Mouse (Mus musculus) kidney, adult 11 months (tissue): Measurements from ENCODE around the gene Trim80.

Experiments
- DNase-seq: peaks from one replicate; pipeline ENCODE4 v3.0.0; 2022

The Trim80 gene

DNA sequence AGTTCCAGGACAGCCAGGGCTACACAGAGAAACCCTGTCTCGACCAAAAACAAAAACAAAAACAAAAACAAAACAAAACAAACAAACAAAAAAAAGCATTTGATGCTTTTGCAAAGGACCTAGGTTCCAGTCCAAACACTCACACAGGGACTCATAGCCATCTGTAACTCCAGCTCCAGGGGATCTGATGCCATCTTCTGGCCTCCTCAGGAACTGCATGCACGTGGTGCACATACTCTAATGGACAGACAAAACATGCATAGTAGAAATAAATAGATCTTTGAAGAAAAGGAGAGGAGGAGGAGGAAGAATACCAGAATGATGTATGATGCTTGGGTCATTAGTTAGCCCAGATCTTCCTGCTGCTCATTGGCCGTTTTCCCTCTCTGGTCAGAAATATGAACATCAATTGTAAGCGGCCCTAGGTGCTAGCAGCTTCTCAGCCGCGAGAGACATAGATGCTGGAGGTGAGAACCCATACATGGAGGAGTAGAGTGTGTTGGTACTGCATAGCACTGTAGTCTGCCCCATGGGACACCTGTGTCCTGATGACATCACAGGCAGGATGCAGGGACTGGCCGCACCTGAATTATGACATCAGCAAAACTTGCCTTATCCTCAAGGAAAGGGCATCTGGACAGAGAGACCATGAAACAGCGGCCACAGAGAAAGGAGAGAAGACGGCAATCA lies at the start of gene Trim80:
Gene Trim80, plus strand, starts transcription at position 640 of the 690 bp plus-strand sequence.
- no peak for DNase-seq

- DNase-seq = no peak
These were observed 49.0 kb upstream of the Trim80 start for GRCm38 (mm10) chr11:115391358-115391757.

- no peak for DNase-seq
These were observed 46.5 kb upstream of the Trim80 start for GRCm38 (mm10) chr11:115393721-115394325.

- DNase-seq = no peak
These were observed 42.3 kb upstream of the Trim80 start for GRCm38 (mm10) chr11:115398085-115398484.

- no peak for DNase-seq
These were observed 40.2 kb upstream of the Trim80 start for GRCm38 (mm10) chr11:115400126-115400525.

DNA sequence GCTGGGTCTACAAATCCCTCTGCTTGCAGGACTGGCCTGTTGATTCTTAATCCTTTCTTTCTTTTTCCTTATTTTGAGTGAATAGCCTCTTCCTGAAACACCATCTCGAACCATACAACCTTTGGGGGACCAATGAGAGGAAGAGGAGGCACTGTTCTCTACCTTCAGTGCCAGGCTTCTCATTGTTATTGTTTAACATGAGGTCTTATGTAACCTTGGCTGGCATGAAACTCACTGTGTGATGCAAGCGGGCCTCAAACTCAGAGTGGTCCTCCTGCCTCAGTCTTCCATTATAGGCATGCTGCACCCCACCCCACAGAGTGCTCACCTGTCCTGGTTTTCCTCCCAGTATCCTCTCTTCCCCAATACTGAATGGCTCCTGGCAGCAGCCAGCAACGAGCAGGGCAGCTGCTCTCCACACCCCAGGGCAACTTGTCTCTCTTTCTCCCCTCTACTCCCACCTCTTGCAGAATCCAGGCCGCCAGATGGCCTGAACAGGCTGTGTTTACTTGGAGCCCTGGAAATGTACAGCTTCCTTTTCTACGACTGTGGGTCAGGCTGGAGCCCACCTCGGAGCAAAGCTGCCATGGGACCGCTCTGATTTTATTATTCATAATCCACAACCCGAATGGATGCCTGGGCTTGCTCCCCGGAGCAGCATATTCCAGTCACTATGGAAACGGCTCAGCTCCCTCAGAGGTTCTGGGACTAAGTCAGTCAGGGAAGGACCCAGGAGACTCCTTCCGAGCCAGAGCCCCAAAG lies 39.5 kb upstream of the Trim80 start:
- no peak for DNase-seq

DNA sequence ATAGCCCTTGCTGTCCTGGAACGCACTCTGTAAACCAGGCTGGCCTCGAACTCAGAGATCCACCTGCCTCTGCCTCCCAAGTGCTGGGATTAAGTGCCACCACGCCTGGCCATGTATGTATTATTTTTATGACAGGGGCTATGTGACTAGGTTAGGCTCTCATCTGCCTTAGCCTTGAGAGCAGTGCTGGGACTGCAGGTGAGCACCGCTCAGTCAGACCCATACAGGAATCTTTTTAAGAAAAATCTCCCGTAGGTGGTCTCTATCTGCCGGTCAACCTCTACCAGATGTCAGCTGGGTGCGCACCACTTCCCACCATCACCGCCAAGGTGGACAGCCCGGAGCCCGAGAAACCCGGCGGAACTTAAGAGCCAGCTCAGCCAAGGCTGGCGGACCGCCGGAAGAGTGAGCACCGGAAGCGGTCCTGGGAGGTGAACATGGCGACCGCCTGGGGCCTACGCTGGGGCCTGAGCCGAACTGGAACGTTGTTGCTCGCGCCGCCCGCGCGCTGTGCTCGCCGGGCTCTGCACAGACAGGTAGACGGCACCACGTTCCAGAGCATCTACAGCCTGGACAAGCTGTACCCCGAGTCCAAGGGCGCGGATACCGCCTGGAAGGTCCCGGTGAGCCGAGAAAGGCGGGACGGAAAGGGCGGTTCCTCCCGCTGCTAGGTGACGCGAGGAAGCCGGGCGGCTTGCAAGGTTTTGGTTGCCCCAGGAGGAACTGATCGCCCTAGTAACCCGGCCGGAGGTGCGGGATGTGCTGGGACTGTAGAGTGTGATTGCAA lies 36.8 kb upstream of the Trim80 start, which contains the start of gene Mrpl58:
Gene Mrpl58, plus strand, starts transcription at position 415 of the 787 bp plus-strand sequence.
- peak; percentile 83 for DNase-seq

DNA sequence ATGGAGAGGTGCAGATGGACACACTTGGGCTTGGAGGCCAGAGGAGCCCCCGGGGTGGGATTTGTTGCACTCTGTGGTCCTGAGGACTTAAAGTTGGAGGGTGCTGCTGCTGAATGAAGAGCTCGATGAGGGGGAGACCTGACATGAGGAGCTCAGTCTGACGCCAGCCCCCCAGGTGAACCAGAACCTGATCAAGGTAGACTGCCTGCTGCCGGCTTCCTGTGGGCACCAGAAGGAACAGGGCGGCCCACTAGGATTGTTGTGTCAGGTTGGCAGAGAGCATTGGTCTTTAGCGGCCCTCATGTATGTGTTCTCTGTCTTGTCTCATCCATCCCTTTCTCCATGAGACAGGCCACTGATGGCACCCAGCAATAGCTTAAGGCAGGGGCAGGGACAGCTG lies 34.6 kb upstream of the Trim80 start:
- no peak for DNase-seq

DNA sequence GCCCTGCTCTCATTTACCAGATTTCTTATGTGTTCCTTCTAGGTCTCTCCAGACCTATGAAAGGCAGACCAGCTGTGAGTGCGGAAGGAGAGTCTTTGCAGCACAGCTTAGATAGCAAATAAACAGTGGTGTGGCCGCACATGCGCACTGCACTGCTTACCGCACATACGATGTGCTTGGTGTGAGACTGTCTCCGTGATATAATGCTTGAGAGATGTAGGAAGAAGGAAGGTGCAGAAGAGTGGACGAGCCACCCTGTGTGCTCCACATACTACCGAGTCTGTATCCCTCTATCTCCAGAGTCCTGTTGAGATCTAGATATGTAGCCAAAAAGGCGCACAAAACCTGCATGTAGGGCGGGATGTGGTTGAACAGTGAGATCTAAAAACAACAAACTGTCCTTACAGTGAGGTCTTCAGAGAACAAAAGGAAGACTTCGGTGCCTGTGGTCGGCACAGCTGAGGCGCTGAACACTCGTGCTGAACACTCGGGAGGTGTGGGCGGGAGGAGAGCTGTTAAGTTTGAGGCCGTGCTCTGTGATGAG lies 33.4 kb upstream of the Trim80 start:
- no peak for DNase-seq

- no peak for DNase-seq
These were observed 32.0 kb upstream of the Trim80 start for GRCm38 (mm10) chr11:115408266-115408920.

DNA sequence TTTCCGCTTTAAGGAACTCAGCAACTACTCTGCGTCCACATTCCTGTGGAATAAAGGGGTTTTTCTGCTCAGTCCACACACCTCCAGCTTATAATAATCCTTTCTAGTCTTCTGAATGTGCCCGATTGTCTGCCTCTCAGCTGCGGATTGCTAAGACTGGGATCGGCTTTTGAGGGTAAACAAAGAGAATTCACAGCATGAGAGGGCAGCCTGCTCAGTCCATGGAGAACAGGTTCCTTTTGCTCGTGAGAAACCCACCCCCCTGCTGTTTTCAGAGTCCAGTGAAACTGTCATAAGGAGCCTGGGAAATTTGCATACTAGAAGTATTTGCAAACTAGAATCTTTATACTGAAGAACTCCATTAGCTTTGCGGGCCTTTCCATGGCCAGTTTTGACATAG lies 30.8 kb upstream of the Trim80 start:
- no peak for DNase-seq

- DNase-seq = peak; percentile 95
These were observed 20.7 kb upstream of the Trim80 start, which contains the start of the genes Atp5h and Kctd2 for GRCm38 (mm10) chr11:115419531-115420237. Gene Atp5h, minus strand, starts transcription at chr11:115419962. Gene Kctd2, plus strand, starts transcription at chr11:115420128.

GRCm38 (mm10) chr11:115420336-115421190 lies 19.8 kb upstream of the Trim80 start:
- DNase-seq = peak; percentile 65

- DNase-seq = no peak
These were observed 19.0 kb upstream of the Trim80 start for GRCm38 (mm10) chr11:115421328-115421727.

GRCm38 (mm10) chr11:115421972-115422371 lies 18.4 kb upstream of the Trim80 start:
- no peak for DNase-seq

DNA sequence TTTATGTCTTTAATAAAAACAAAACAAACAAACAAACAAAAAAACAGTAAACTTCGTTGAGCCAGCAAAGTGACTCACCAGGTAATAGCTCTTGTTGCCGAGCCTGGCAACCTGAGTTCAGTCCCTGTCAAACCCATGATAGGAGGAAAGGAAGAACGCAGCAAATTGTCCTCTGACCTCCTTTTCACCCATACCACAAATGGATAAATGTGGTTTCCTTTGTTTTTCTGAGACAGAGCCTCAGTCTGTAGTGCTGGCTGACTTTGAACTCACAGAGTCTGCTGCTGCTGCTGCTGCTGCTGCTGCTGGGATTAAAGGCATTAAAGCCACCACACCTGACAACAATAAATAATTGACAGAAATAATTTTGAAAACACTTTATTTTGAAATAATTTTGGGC lies 17.3 kb upstream of the Trim80 start:
- DNase-seq = no peak

DNA sequence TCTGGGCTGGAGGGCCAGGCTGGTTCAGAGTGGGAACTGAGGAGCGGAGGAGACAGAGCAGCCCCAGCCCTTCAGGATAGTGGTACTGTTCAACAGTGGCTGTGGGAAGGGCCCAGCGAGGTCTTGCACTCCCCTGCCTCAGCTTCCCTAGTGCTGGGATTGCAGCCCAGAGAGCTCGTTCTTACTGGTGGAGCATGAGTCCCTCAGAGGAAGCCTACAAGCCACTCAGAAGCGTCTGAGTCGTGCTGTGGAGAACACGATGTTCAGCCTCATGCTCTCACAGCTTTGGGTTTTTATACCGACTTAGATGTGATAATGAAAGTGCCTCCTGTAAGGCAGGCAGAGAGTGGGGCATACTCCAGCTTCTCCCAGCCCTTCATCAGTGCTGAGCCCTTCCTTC lies 15.7 kb upstream of the Trim80 start:
- no peak for DNase-seq

GRCm38 (mm10) chr11:115425671-115426070 lies 14.7 kb upstream of the Trim80 start:
- no peak for DNase-seq

DNA sequence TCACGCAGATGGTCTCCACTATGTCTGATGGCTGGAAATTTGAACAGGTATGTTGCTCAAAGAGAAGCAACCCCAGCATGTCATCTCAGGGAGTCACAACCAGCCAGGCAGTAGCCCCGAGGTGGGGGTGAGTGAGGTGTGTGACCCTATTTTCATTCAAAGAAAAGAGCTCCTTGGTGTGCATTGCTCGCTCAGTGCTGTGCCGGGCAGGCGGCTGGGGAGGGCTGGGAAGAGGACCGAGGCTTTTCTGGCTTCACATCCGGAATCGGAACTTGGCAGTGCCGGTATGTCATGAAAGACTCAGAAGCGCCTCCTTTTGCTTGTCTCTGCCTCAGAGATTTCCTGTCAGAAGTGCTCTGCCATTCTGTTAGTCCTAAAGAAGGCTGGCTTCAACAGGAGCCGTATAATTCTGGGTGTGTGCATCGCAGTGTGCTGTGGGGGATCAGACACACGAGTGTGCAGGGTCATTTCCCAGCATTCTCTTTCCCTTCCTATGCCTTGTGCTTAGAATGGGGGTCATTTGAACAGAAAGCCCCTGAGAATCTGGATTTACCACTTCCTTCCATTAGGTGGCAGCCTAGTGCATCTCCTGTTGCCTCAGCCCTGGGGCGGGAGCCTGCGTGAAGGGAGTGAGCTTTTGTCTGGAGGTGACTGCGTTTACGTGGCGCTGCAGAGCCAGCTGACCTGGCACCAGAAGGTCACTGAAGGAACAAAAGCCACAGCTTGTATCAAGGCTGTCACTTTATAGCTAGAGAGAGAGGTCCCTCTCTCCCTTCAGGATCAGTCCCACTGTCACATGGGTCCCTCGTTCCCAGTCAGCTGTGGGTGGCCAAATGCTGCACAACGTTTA lies 12.6 kb upstream of the Trim80 start:
- DNase-seq = peak; percentile 66
